Mouse (Mus musculus) heart, embryonic 16.5 days (tissue): Measurements from ENCODE around the gene Slc4a10. TPM values are rescaled to one million over a fixed set of nuclear protein-coding genes. Genes with fewer than 3 reads are reported as not detected.
"Not testable (repeated sequence)": the region's sequence is repeated elsewhere in the genome, so short reads cannot be mapped to it uniquely, and the experiment has no call there.

Experiments used
- ATAC-seq: fragments of 200-750 bp; cut with Nextera tagmentation; replicated peaks from 2 replicates; pipeline ENCODE4 v1.8.0; 2017; ENCODE audit warnings: moderate number of reproducible peaks; ENCODE audit not compliant: insufficient read depth, low FRiP score; ENCODE audit errors: extremely low read depth
- H3K27ac ChIP-seq: fragments of 300-500 bp; sonication (generic); 2 replicates; pipeline ENCODE4 v1.5.1; 2014; ENCODE audit warnings: mild to moderate bottlenecking, low read length, control low read depth, moderate library complexity
- H3K27me3 ChIP-seq: fragments of 300-500 bp; sonication (generic); 2 replicates; pipeline ENCODE4 v1.6.1; 2014; ENCODE audit warnings: low read length, mixed read lengths; ENCODE audit not compliant: control insufficient read depth, insufficient read depth
- H3K36me3 ChIP-seq: fragments of 300-500 bp; sonication (generic); 2 replicates; pipeline ENCODE4 v1.6.1; 2014; ENCODE audit not compliant: control insufficient read depth, insufficient read depth
- H3K4me1 ChIP-seq: fragments of 300-500 bp; sonication (generic); 2 replicates; pipeline ENCODE4 v1.6.1; 2014; ENCODE audit warnings: low read length, mixed read lengths; ENCODE audit not compliant: control insufficient read depth, insufficient read depth
- H3K4me2 ChIP-seq: fragments of 300-500 bp; sonication (generic); 2 replicates; pipeline ENCODE4 v1.6.1; 2014; ENCODE audit warnings: low read depth, mild to moderate bottlenecking, control low read depth, low read length
- H3K4me3 ChIP-seq: fragments of 300-500 bp; sonication (generic); 2 replicates; pipeline ENCODE4 v1.5.1; 2014; ENCODE audit warnings: mild to moderate bottlenecking, control low read depth, low read length
- H3K9ac ChIP-seq: fragments of 300-500 bp; sonication (generic); 2 replicates; pipeline ENCODE4 v1.6.1; 2014; ENCODE audit warnings: low read length, control low read depth
- H3K9me3 ChIP-seq: fragments of 300-500 bp; sonication (generic); replicated peaks from 2 replicates; pipeline ENCODE4 v1.6.1; 2016; ENCODE audit warnings: low read length; ENCODE audit not compliant: control insufficient read depth
- WGBS: fragments of 180-500 bp; shearing (Covaris S2); extraction: QIAGEN DNeasy Blood & Tissue Kit; methylation state at CpG from one replicate; pipeline ENCODE4 v1.1.7; 2014; 5-methylcytosine and 5-hydroxymethylcytosine counted together
- polyA plus RNA-seq: library from polyadenylated mRNA; unstranded; fragments of >200 nt; fragmentation: Nextera tagmentation; extraction: Ambion mirVana; gene quantifications from 2 replicates; pipeline ENCODE4 v1.2.1, GENCODE M21; 2015

Slc4a10 gene
- polyA plus RNA-seq: 0.09 and 0.18 TPM in 2 replicates

GRCm38 (mm10) chr2:62046421-62046845, at the start of gene Slc4a10:
TSS of gene Slc4a10 (plus strand) at chr2:62046462.
- Histone ChIP-seq H3K4me3 (peak within 1 kb of the TSS; percentile 70), H3K27me3 (no peaks in the 10 kb centered on the region), H3K4me2 (peak within 1 kb of the TSS; percentile 84), H3K36me3 (no peaks in the 10 kb centered on the region), H3K27ac (no peak within 1 kb of the TSS), H3K9ac (peak within 1 kb of the TSS; percentile 69), H3K4me1 (peaks cover 5% of the 10 kb centered on the region), H3K9me3 (no peaks in the 10 kb centered on the region)
- 14% methylated on average over 10 of the region's 10 CpGs for WGBS
- ATAC-seq: no peak; the same call in 1 of the 2 replicates

GRCm38 (mm10) chr2:62001251-62001650, 45.0 kb upstream of the Slc4a10 start:
- not testable (repeated sequence) for H3K4me3 ChIP-seq, H3K36me3 ChIP-seq, H3K27me3 ChIP-seq, H3K9me3 ChIP-seq, H3K27ac ChIP-seq, H3K4me2 ChIP-seq, H3K9ac ChIP-seq, H3K4me1 ChIP-seq, ATAC-seq
- WGBS: 87% methylated on average over 6 of the region's 6 CpGs

GRCm38 (mm10) chr2:62018209-62018608, 28.1 kb upstream of the Slc4a10 start:
- H3K27ac ChIP-seq: no peak overlapping the region
- no peak overlapping the region for H3K9ac ChIP-seq
- no peaks in the 10 kb centered on the region for H3K4me1 ChIP-seq
- no peaks in the 10 kb centered on the region for H3K27me3 ChIP-seq
- no peaks in the 10 kb centered on the region for H3K9me3 ChIP-seq
- no peaks in the 10 kb centered on the region for H3K36me3 ChIP-seq
- H3K4me3 ChIP-seq: no peak overlapping the region
- no peak for ATAC-seq
- no peak overlapping the region for H3K4me2 ChIP-seq
- 75% methylated on average over 3 of the region's 3 CpGs for WGBS

- 9% methylated on average over 10 of the region's 10 CpGs for WGBS
- H3K4me2 ChIP-seq: peak overlapping the region; percentile 84
- H3K9me3 ChIP-seq: no peaks in the 10 kb centered on the region
- no peaks in the 10 kb centered on the region for H3K36me3 ChIP-seq
- peaks cover 5% of the 10 kb centered on the region for H3K4me1 ChIP-seq
- peak overlapping the region; percentile 70 for H3K4me3 ChIP-seq
- no peak overlapping the region for H3K27ac ChIP-seq
- ATAC-seq: no peak
- no peaks in the 10 kb centered on the region for H3K27me3 ChIP-seq
- H3K9ac ChIP-seq: peak overlapping the region; percentile 69
Measured at GRCm38 (mm10) chr2:62046861-62047503, 720 bp downstream of the Slc4a10 start.

- H3K9ac ChIP-seq: peak overlapping the region; percentile 69
- H3K27ac ChIP-seq: 0 out of 2 replicates have a peak overlapping the region, but pooled peaks have one; percentile 27
- H3K4me2 ChIP-seq: peak overlapping the region; percentile 84
- WGBS: 2% methylated on average over 14 of the region's 14 CpGs
- H3K4me1 ChIP-seq: peaks cover 5% of the 10 kb centered on the region
- peak; percentile 70; the same call in 1 of the 2 replicates for ATAC-seq
- peak overlapping the region; percentile 70 for H3K4me3 ChIP-seq
- no peaks in the 10 kb centered on the region for H3K9me3 ChIP-seq
- no peaks in the 10 kb centered on the region for H3K36me3 ChIP-seq
- H3K27me3 ChIP-seq: no peaks in the 10 kb centered on the region
Measured at GRCm38 (mm10) chr2:62047504-62048005, 1.3 kb downstream of the Slc4a10 start.

GRCm38 (mm10) chr2:62048116-62048515, 1.9 kb downstream of the Slc4a10 start:
- Histone ChIP-seq H3K36me3 (no peaks in the 10 kb centered on the region), H3K4me3 (no peak overlapping the region; the same call in 1 of the 2 replicates), H3K9ac (peak overlapping the region; percentile 69; the same call in 1 of the 2 replicates), H3K27me3 (no peaks in the 10 kb centered on the region), H3K27ac (no peak overlapping the region), H3K9me3 (no peaks in the 10 kb centered on the region), H3K4me2 (peak overlapping the region; percentile 84), H3K4me1 (peaks cover 5% of the 10 kb centered on the region)
- WGBS: 15% methylated on average over 3 of the region's 3 CpGs
- no peak for ATAC-seq

GRCm38 (mm10) chr2:62076512-62076911, 30.2 kb downstream of the Slc4a10 start:
- Histone ChIP-seq H3K4me3 (no peak overlapping the region), H3K36me3 (no peaks in the 10 kb centered on the region), H3K4me1 (no peaks in the 10 kb centered on the region), H3K4me2 (no peak overlapping the region), H3K9me3 (no peaks in the 10 kb centered on the region), H3K9ac (no peak overlapping the region), H3K27me3 (no peaks in the 10 kb centered on the region), H3K27ac (no peak overlapping the region)
- no peak for ATAC-seq

GRCm38 (mm10) chr2:62087566-62087965, 41.3 kb downstream of the Slc4a10 start:
- no peak for ATAC-seq
- 70% methylated on average over 3 of the region's 3 CpGs for WGBS
- Histone ChIP-seq H3K4me3 (no peak overlapping the region), H3K4me1 (no peaks in the 10 kb centered on the region), H3K9ac (no peak overlapping the region), H3K27me3 (no peaks in the 10 kb centered on the region), H3K36me3 (no peaks in the 10 kb centered on the region), H3K4me2 (no peak overlapping the region), H3K9me3 (no peaks in the 10 kb centered on the region), H3K27ac (no peak overlapping the region)

GRCm38 (mm10) chr2:62088715-62089114, 42.5 kb downstream of the Slc4a10 start:
- ATAC-seq: no peak
- 73% methylated on average over 8 of the region's 8 CpGs for WGBS
- Histone ChIP-seq H3K4me1 (no peaks in the 10 kb centered on the region), H3K4me2 (no peak overlapping the region), H3K4me3 (no peak overlapping the region), H3K27ac (no peak overlapping the region), H3K36me3 (no peaks in the 10 kb centered on the region), H3K9me3 (no peaks in the 10 kb centered on the region), H3K27me3 (no peaks in the 10 kb centered on the region), H3K9ac (no peak overlapping the region)
